Comparison of ENCODE assay signal across 10 mouse cellular contexts in the genomic region with DNA sequence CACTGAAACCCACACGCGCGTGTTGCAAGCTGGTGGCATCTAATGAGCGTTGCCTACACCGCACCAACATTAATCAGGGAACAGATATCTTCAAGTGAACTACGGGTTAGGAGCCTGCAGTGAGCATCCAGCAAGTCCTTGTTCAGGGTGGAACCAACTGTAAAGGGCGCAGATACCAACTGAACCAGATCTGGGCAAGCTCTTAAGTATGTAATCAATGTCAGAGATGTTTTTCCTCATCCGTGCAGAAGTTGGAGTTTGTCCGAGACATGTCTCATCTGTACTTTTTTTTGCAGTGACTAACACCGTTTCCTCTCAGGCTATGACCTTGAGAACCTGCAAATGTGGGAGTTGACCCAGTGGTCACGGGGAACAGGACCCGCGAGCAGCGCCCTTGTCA. TPM values are rescaled to one million over a fixed set of nuclear protein-coding genes. Genes with fewer than 3 reads are reported as not detected.
DNase-seq lines count a peak whose midpoint lies in the region; ATAC-seq and TF ChIP-seq lines count a peak whose summit lies in the region.
"Had no signal": no experiment of that assay in that cellular context is flagged by ENCODE, and none has a peak within 500 bp of the region (broad histone marks: within the 10 kb centered on the region; RNA-seq: fewer than 3 reads in every experiment).

No protein-coding gene starts in this region.

- peak in 1 of 2 experiments; percentile 7 for DNase-seq in cerebellum, adult 2 months
- DNase-seq in cerebellum, postnatal 10 days: no peak
- DNase-seq in liver, embryonic 13.5 days: no peak
- no peak for DNase-seq in B cell, adult 2 months
- no peak for DNase-seq in ovary, postnatal 10 days (ENCODE audit: low spot score)
- no peak for DNase-seq in right cerebral cortex, postnatal 25 days

- H3K27me3 ChIP-seq in cerebellum, adult 2 months (ENCODE audit: control insufficient read depth, insufficient read depth, low read length): no peaks in the 10 kb centered on the region
- peaks cover 60% of the 10 kb centered on the region for H3K27me3 ChIP-seq in E14TG2a.4 (ENCODE audit: insufficient read depth, low read length)
- H3K27me3 ChIP-seq in forebrain, embryonic 16.5 days (replicated peaks; ENCODE audit: control insufficient read depth, insufficient read depth, low read length): peaks cover 42% of the 10 kb centered on the region
- H3K27me3 ChIP-seq in liver, embryonic 13.5 days: peaks cover 57% of the 10 kb centered on the region

- no peaks in the 10 kb centered on the region for H3K36me3 ChIP-seq in E14TG2a.4 (ENCODE audit: insufficient read depth, low read length)
- no peaks in the 10 kb centered on the region for H3K36me3 ChIP-seq in forebrain, embryonic 16.5 days (ENCODE audit: control insufficient read depth, insufficient read depth)
- H3K36me3 ChIP-seq in liver, embryonic 13.5 days: no peaks in the 10 kb centered on the region

- TF ChIP-seq POLR2A in cerebellum, adult 2 months (IDR thresholded peaks at IDR 0.05; ENCODE audit: borderline replicate concordance, insufficient read depth, low read length): no peak

- H3K4me2 ChIP-seq in forebrain, embryonic 16.5 days (ENCODE audit: low read length): peak overlapping the region; percentile 92
- H3K4me2 ChIP-seq in liver, embryonic 13.5 days: peak overlapping the region; percentile 52

- no peaks in the 10 kb centered on the region; the same call in none of the 2 replicates for H3K4me1 ChIP-seq in cerebellum, adult 2 months (ENCODE audit: control insufficient read depth, insufficient read depth, low read length)
- peaks cover 18% of the 10 kb centered on the region for H3K4me1 ChIP-seq in E14TG2a.4 (replicated peaks; ENCODE audit: low read depth, low read length)
- peaks cover 15% of the 10 kb centered on the region for H3K4me1 ChIP-seq in forebrain, embryonic 16.5 days (replicated peaks; ENCODE audit: control insufficient read depth, insufficient read depth, low read length)
- peaks cover 9% of the 10 kb centered on the region for H3K4me1 ChIP-seq in liver, embryonic 13.5 days (replicated peaks)

- H3K9me3 ChIP-seq in E14TG2a.4 (ENCODE audit: low read length): no peaks in the 10 kb centered on the region
- no peaks in the 10 kb centered on the region for H3K9me3 ChIP-seq in forebrain, embryonic 16.5 days (ENCODE audit: control insufficient read depth, low read length)
- no peaks in the 10 kb centered on the region for H3K9me3 ChIP-seq in liver, embryonic 13.5 days (replicated peaks)

- peak overlapping the region; percentile 2; the same call in 1 of the 2 replicates for H3K27ac ChIP-seq in cerebellum, adult 2 months (ENCODE audit: insufficient read depth, low read length)
- no peak overlapping the region for H3K27ac ChIP-seq in forebrain, embryonic 16.5 days (ENCODE audit: low read length)
- H3K27ac ChIP-seq in liver, embryonic 13.5 days: no peak overlapping the region

- 32% methylated on average over 14 of the region's 14 CpGs for WGBS in cerebellum, adult 2 months
- WGBS in forebrain, embryonic 16.5 days: 32% methylated on average over 14 of the region's 14 CpGs
- WGBS in liver, embryonic 13.5 days (ENCODE audit: insufficient replicate concordance): 30% methylated on average over 14 of the region's 14 CpGs

- no peak for ATAC-seq in forebrain, embryonic 16.5 days
- no peak for ATAC-seq in liver, embryonic 13.5 days (ENCODE audit: low read depth)

- peak overlapping the region; percentile 51 for H3K4me3 ChIP-seq in cerebellum, adult 2 months (replicated peaks; ENCODE audit: insufficient read depth, low read depth, low read length)
- peak overlapping the region; percentile 86 for H3K4me3 ChIP-seq in E14TG2a.4 (replicated peaks; ENCODE audit: low read length)
- peak overlapping the region; percentile 67 for H3K4me3 ChIP-seq in forebrain, embryonic 16.5 days (replicated peaks; ENCODE audit: low read length)
- no peak overlapping the region for H3K4me3 ChIP-seq in liver, embryonic 13.5 days (replicated peaks)

- TF ChIP-seq CTCF in cerebellum, adult 2 months (IDR thresholded peaks at IDR 0.05; ENCODE audit: borderline replicate concordance, insufficient read depth, low read depth, low read length): no peak
- TF ChIP-seq CTCF in E14TG2a.4 (conservative IDR thresholded peaks at IDR 0.05; ENCODE audit: low read length): no peak

- H3K9ac ChIP-seq in forebrain, embryonic 16.5 days (replicated peaks; ENCODE audit: low read depth, low read length): no peak overlapping the region; the same call in 1 of the 2 replicates
- H3K9ac ChIP-seq in liver, embryonic 13.5 days: 0 out of 2 replicates have a peak overlapping the region, but pooled peaks have one; percentile 2

RNA-seq across cellular contexts. Expression of gene Akain1, which starts 0.6 kb away (rescaled TPM):
- polyA plus RNA-seq in cerebellum, adult 2 months (2012; rRNA removed): 29.4 and 30.6 TPM in 2 replicates
- 0.24 and 0.43 TPM in 2 replicates for polyA plus RNA-seq in forebrain, embryonic 16.5 days (2015; fragmentation: Nextera tagmentation; extraction: Ambion mirVana)
- not detected in 2 replicates for polyA plus RNA-seq in liver, embryonic 13.5 days (2015; fragmentation: Nextera tagmentation; extraction: Ambion mirVana)
- polyA plus RNA-seq: lung, postnatal 0 days; spleen, adult 2 months had no signal

RNA-seq across cellular contexts. Expression of gene Zbtb14, which starts 55.6 kb away (rescaled TPM):
- 15.1 and 16.2 TPM in 2 replicates for polyA plus RNA-seq in cerebellum, adult 2 months (2012; rRNA removed)
- polyA plus RNA-seq in forebrain, embryonic 16.5 days (2015; fragmentation: Nextera tagmentation; extraction: Ambion mirVana): 35.1 and 40.0 TPM in 2 replicates
- 9.8 and 13.3 TPM in 2 replicates for polyA plus RNA-seq in liver, embryonic 13.5 days (2015; fragmentation: Nextera tagmentation; extraction: Ambion mirVana)

Comparison
In these comparisons a context has a peak if more than half of its experiments do, and no peak if none do; other contexts are left out.
1. RNA of gene Akain1, which starts 0.6 kb away (polyA plus RNA-seq): 29.4 to 30.6 TPM in cerebellum, adult 2 months; 0.24 to 0.43 TPM in forebrain, embryonic 16.5 days and not detected in liver, embryonic 13.5 days; every median in the first group is over 10 times any median in the second.